Mouse (Mus musculus) bone marrow macrophage, adult 2 months (primary cell): ENCODE data around the gene Dmtf1.

Experiments
- CTCF ChIP-seq: IDR thresholded peaks from 2 replicates; pipeline ENCODE4 v1.5.1; 2012; ENCODE audit warnings: low read depth, mild to moderate bottlenecking, low read length, moderate library complexity
- POLR2A ChIP-seq: IDR thresholded peaks from 2 replicates; pipeline ENCODE4 v1.6.1; 2012; ENCODE audit warnings: mild to moderate bottlenecking, low read depth, low read length, borderline replicate concordance

DNA sequence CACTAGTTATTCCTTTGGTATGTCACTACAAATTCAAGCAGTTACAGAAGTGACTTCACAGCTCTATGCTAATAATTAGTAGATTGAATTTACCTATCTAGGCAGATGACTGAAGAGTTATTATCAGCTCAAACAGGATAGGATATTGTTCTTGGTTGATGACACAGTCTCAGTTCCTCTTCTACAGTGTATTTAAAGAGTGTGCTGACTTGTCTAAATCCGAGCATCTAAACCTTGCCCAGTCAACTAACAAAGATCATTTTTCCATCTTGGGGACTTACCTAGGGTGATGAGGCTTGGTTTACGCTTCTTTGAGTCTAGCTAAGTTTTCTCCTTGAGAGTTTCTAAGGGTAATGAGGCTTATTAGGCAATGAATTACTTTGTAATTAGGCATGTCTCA, 11.7 kb upstream of the Dmtf1 start:
- TF ChIP-seq CTCF (no peak), POLR2A (no peak)
